Mouse (Mus musculus): ENCODE measurements around the gene Camsap1. TPM values are rescaled to one million over a fixed set of nuclear protein-coding genes. Genes with fewer than 3 reads are reported as not detected.
A peak's percentile ranks its signal among the peaks of the same experiment; 100 is the strongest.

Camsap1 gene
- polyA plus RNA-seq, 2 experiments = 2.8 to 4.7 TPM

GRCm38 (mm10) chr2:25970426-25970825 lies 12.7 kb downstream of the Camsap1 start:
- DNase-seq (ENCODE audit: low read depth in 3 of 3, low spot score in 3 of 3) (no peak), ATAC-seq (ENCODE audit: insufficient read depth) (no peak)
- Histone ChIP-seq H3K4me3 (ENCODE audit: insufficient read depth in 1 of 2, low read depth in 2 of 2, low read length in 2 of 2) (no peak overlapping the region), H3K9me3 (ENCODE audit: control insufficient read depth, low read length) (no peaks in the 10 kb centered on the region), H3K27ac (no peak overlapping the region), H3K36me3 (replicated peaks; ENCODE audit: control insufficient read depth, insufficient read depth, low read depth) (peaks cover 8% of the 10 kb centered on the region), H3K9ac (replicated peaks) (no peak overlapping the region), H3K4me1 (replicated peaks; ENCODE audit: control insufficient read depth in 2 of 2, insufficient read depth in 2 of 2, low read length in 1 of 2) (peaks cover 0 to 9% of the 10 kb centered on the region in 2 experiments; a peak in 3 of 4 replicates), H3K27me3 (ENCODE audit: control insufficient read depth, insufficient read depth, low read length) (no peaks in the 10 kb centered on the region), H3K4me2 (ENCODE audit: low read depth) (no peak overlapping the region)
- TF ChIP-seq EP300 (IDR thresholded peaks at IDR 0.05; ENCODE audit: low read depth) (no peak), CTCF (IDR thresholded peaks at IDR 0.05; ENCODE audit: low read depth) (no peak)
- WGBS (ENCODE audit: insufficient replicate concordance) = 28% methylated on average over 2 of the region's 2 CpGs

- ATAC-seq (ENCODE audit: insufficient read depth) = no peak
- Histone ChIP-seq H3K27me3 (ENCODE audit: control insufficient read depth, insufficient read depth, low read length) (no peaks in the 10 kb centered on the region), H3K4me1 (replicated peaks; ENCODE audit: control insufficient read depth in 2 of 2, insufficient read depth in 2 of 2, low read length in 1 of 2) (peaks cover 0 to 9% of the 10 kb centered on the region in 2 experiments; a peak in 1 of 4 replicates), H3K4me3 (ENCODE audit: insufficient read depth in 1 of 2, low read depth in 2 of 2, low read length in 2 of 2) (no peak overlapping the region), H3K9me3 (ENCODE audit: control insufficient read depth, low read length) (no peaks in the 10 kb centered on the region), H3K9ac (replicated peaks) (no peak overlapping the region), H3K36me3 (replicated peaks; ENCODE audit: control insufficient read depth, insufficient read depth, low read depth) (peaks cover 16% of the 10 kb centered on the region), H3K4me2 (ENCODE audit: low read depth) (no peak overlapping the region), H3K27ac (no peak overlapping the region)
- 83% methylated on average over 4 of the region's 4 CpGs for WGBS (ENCODE audit: insufficient replicate concordance)
- TF ChIP-seq EP300 (IDR thresholded peaks at IDR 0.05; ENCODE audit: low read depth) = no peak
- TF ChIP-seq CTCF (IDR thresholded peaks at IDR 0.05; ENCODE audit: low read depth) = no peak
- DNase-seq (ENCODE audit: low read depth in 3 of 3, low spot score in 3 of 3) = no peak
These were observed 13.8 kb downstream of the Camsap1 start for GRCm38 (mm10) chr2:25969319-25969718.

GRCm38 (mm10) chr2:25949291-25949690 lies 33.8 kb downstream of the Camsap1 start:
- WGBS (ENCODE audit: insufficient replicate concordance) = 91% methylated on average over 3 of the region's 3 CpGs
- ATAC-seq (ENCODE audit: insufficient read depth) (no peak), DNase-seq (ENCODE audit: low read depth in 3 of 3, low spot score in 3 of 3) (no peak)
- TF ChIP-seq CTCF (IDR thresholded peaks at IDR 0.05; ENCODE audit: low read depth) (no peak), EP300 (IDR thresholded peaks at IDR 0.05; ENCODE audit: low read depth) (no peak)
- H3K9ac ChIP-seq (replicated peaks) = no peak overlapping the region
- H3K27me3 ChIP-seq (ENCODE audit: control insufficient read depth, insufficient read depth, low read length) = no peaks in the 10 kb centered on the region
- no peak overlapping the region for H3K4me2 ChIP-seq (ENCODE audit: low read depth)
- H3K4me1 ChIP-seq (replicated peaks; ENCODE audit: control insufficient read depth in 2 of 2, insufficient read depth in 2 of 2, low read length in 1 of 2) = no peaks in the 10 kb centered on the region
- no peak overlapping the region for H3K27ac ChIP-seq
- no peaks in the 10 kb centered on the region for H3K9me3 ChIP-seq (ENCODE audit: control insufficient read depth, low read length)
- H3K36me3 ChIP-seq (replicated peaks; ENCODE audit: control insufficient read depth, insufficient read depth, low read depth) = peaks cover 6% of the 10 kb centered on the region
- no peak overlapping the region for H3K4me3 ChIP-seq (ENCODE audit: insufficient read depth in 1 of 2, low read depth in 2 of 2, low read length in 2 of 2)

GRCm38 (mm10) chr2:25947950-25948349 lies 35.1 kb downstream of the Camsap1 start:
- Histone ChIP-seq H3K4me3 (ENCODE audit: insufficient read depth in 1 of 2, low read depth in 2 of 2, low read length in 2 of 2) (no peak overlapping the region), H3K4me1 (replicated peaks; ENCODE audit: control insufficient read depth in 2 of 2, insufficient read depth in 2 of 2, low read length in 1 of 2) (no peaks in the 10 kb centered on the region), H3K4me2 (ENCODE audit: low read depth) (no peak overlapping the region), H3K27ac (no peak overlapping the region), H3K9me3 (ENCODE audit: control insufficient read depth, low read length) (no peaks in the 10 kb centered on the region), H3K27me3 (ENCODE audit: control insufficient read depth, insufficient read depth, low read length) (no peaks in the 10 kb centered on the region), H3K9ac (replicated peaks) (no peak overlapping the region), H3K36me3 (replicated peaks; ENCODE audit: control insufficient read depth, insufficient read depth, low read depth) (peaks cover 16% of the 10 kb centered on the region)
- TF ChIP-seq CTCF (IDR thresholded peaks at IDR 0.05; ENCODE audit: low read depth) (0 out of 2 replicates have a peak, but pooled peaks have one; percentile 24), EP300 (IDR thresholded peaks at IDR 0.05; ENCODE audit: low read depth) (no peak)
- 87% methylated on average over 3 of the region's 3 CpGs for WGBS (ENCODE audit: insufficient replicate concordance)
- DNase-seq (ENCODE audit: low read depth in 3 of 3, low spot score in 3 of 3) = no peak
- no peak for ATAC-seq (ENCODE audit: insufficient read depth)

GRCm38 (mm10) chr2:25943822-25944221 lies 39.3 kb downstream of the Camsap1 start:
- H3K9ac ChIP-seq (replicated peaks) = no peak overlapping the region
- H3K9me3 ChIP-seq (ENCODE audit: control insufficient read depth, low read length) = no peaks in the 10 kb centered on the region
- no peak for DNase-seq (ENCODE audit: low read depth in 3 of 3, low spot score in 3 of 3)
- TF ChIP-seq EP300 (IDR thresholded peaks at IDR 0.05; ENCODE audit: low read depth) (no peak), CTCF (IDR thresholded peaks at IDR 0.05; ENCODE audit: low read depth) (no peak)
- H3K36me3 ChIP-seq (replicated peaks; ENCODE audit: control insufficient read depth, insufficient read depth, low read depth) = peaks cover 42% of the 10 kb centered on the region
- H3K4me1 ChIP-seq (replicated peaks; ENCODE audit: control insufficient read depth in 2 of 2, insufficient read depth in 2 of 2, low read length in 1 of 2) = no peaks in the 10 kb centered on the region
- no peak for ATAC-seq (ENCODE audit: insufficient read depth)
- H3K27ac ChIP-seq = no peak overlapping the region
- WGBS (ENCODE audit: insufficient replicate concordance) = 80% methylated on average over 2 of the region's 2 CpGs
- no peaks in the 10 kb centered on the region for H3K27me3 ChIP-seq (ENCODE audit: control insufficient read depth, insufficient read depth, low read length)
- no peak overlapping the region for H3K4me3 ChIP-seq (ENCODE audit: insufficient read depth in 1 of 2, low read depth in 2 of 2, low read length in 2 of 2)
- H3K4me2 ChIP-seq (ENCODE audit: low read depth) = no peak overlapping the region
